Mouse (Mus musculus): ENCODE results near the gene Vars2. TPM values are rescaled to one million over a fixed set of nuclear protein-coding genes. Genes with fewer than 3 reads are reported as not detected.
A peak's percentile ranks its signal among the peaks of the same experiment; 100 is the strongest.

Vars2 gene
- total and polyA plus RNA-seq, 3 experiments: 14.0 to 30.3 (median 23.0) TPM

- Histone ChIP-seq H3K36me3 (replicated peaks in 1 of 2; ENCODE audit: control insufficient read depth in 1 of 2, insufficient read depth in 1 of 2, low read length in 1 of 2) (no peaks in the 10 kb centered on the region), H3K79me2 (replicated peaks; ENCODE audit: control insufficient read depth, extremely low read depth, insufficient read depth, poor library complexity, severe bottlenecking) (no peaks in the 10 kb centered on the region), H3K9ac (ENCODE audit: insufficient read depth, low read depth) (peak overlapping the region; percentile 67), H3K27me3 (replicated peaks) (peaks cover 80% of the 10 kb centered on the region), H3K4me3 (replicated peaks in 1 of 3; ENCODE audit: low read depth in 2 of 3, low read length in 2 of 3, poor library complexity in 1 of 3) (peak overlapping the region; percentile 49 to 60 (median 52)), H3K27ac (ENCODE audit: insufficient read depth, low read depth) (no peak overlapping the region), H3K4me1 (ENCODE audit: control insufficient read depth in 1 of 2, insufficient read depth in 2 of 2) (peaks cover 5 to 40% of the 10 kb centered on the region in 2 experiments; a peak in 3 of 4 replicates), H3K4me2 (ENCODE audit: insufficient read depth, low read depth, poor library complexity, severe bottlenecking) (peak overlapping the region; percentile 84), H3K9me3 (replicated peaks; ENCODE audit: low read length) (peaks cover 5% of the 10 kb centered on the region)
- DNase-seq (ENCODE audit: extremely low read depth): no peak
- dilution Hi-C loops (cut with MboI; ENCODE audit: extremely low pct_ligation_motif_present, extremely low pct_unique_long_range_greater_than_20kb, low sequenced_read_pairs): no loop called here
- no peak for TF ChIP-seq TCF12 (IDR thresholded peaks at IDR 0.05; ENCODE audit: low read depth, low read length)
- TF ChIP-seq MEF2A (IDR thresholded peaks at IDR 0.05; ENCODE audit: borderline replicate concordance, low read depth, low read length): 0 out of 2 replicates have a peak, but pooled peaks have one; percentile 19
- in situ Hi-C loops (cut with MboI; ENCODE audit: low pct_ligation_motif_present, low pct_unique_long_range_greater_than_20kb, low sequenced_read_pairs): no loop called here
These were observed 32.5 kb upstream of the Vars2 start for GRCm38 (mm10) chr17:35699919-35700318.

GRCm38 (mm10) chr17:35698501-35698883 lies 31.1 kb upstream of the Vars2 start:
- H3K27ac ChIP-seq (ENCODE audit: insufficient read depth, low read depth): no peak overlapping the region
- dilution Hi-C loops (cut with MboI; ENCODE audit: extremely low pct_ligation_motif_present, extremely low pct_unique_long_range_greater_than_20kb, low sequenced_read_pairs): no loop called here
- no peak overlapping the region for H3K4me3 ChIP-seq (replicated peaks in 1 of 3; ENCODE audit: low read depth in 2 of 3, low read length in 2 of 3, poor library complexity in 1 of 3)

GRCm38 (mm10) chr17:35697759-35698500 lies 30.5 kb upstream of the Vars2 start:
- no peak for TF ChIP-seq IRF4 (IDR thresholded peaks at IDR 0.05; ENCODE audit: low read depth, low read length)
- TF ChIP-seq CTCF (conservative IDR thresholded peaks at IDR 0.05 in 1 of 2, IDR thresholded peaks at IDR 0.05 in 1 of 2; ENCODE audit: low read depth in 2 of 2, low read length in 2 of 2): no peak
- no peak for TF ChIP-seq POLR2A (IDR thresholded peaks at IDR 0.05; ENCODE audit: low read depth, low read length)
- TF ChIP-seq BHLHE40 (IDR thresholded peaks at IDR 0.05; ENCODE audit: low read depth, low read length): no peak
- no peak overlapping the region for H3K4me3 ChIP-seq (replicated peaks in 1 of 3; ENCODE audit: low read depth in 2 of 3, low read length in 2 of 3, poor library complexity in 1 of 3)
- DNase-seq (ENCODE audit: extremely low read depth): no peak
- H3K4me2 ChIP-seq (ENCODE audit: insufficient read depth, low read depth, poor library complexity, severe bottlenecking): no peak overlapping the region
- peaks cover 5 to 27% of the 10 kb centered on the region in 2 experiments; a peak in 3 of 4 replicates for H3K4me1 ChIP-seq (ENCODE audit: control insufficient read depth in 1 of 2, insufficient read depth in 2 of 2)
- H3K9ac ChIP-seq (ENCODE audit: insufficient read depth, low read depth): no peak overlapping the region
- dilution Hi-C loops (cut with MboI; ENCODE audit: extremely low pct_ligation_motif_present, extremely low pct_unique_long_range_greater_than_20kb, low sequenced_read_pairs): no loop called here
- H3K9me3 ChIP-seq (replicated peaks; ENCODE audit: low read length): peaks cover 5% of the 10 kb centered on the region
- H3K27me3 ChIP-seq (replicated peaks): peaks cover 66% of the 10 kb centered on the region
- no peak overlapping the region for H3K27ac ChIP-seq (ENCODE audit: insufficient read depth, low read depth)
- no peaks in the 10 kb centered on the region for H3K79me2 ChIP-seq (replicated peaks; ENCODE audit: control insufficient read depth, extremely low read depth, insufficient read depth, poor library complexity, severe bottlenecking)
- no peaks in the 10 kb centered on the region for H3K36me3 ChIP-seq (replicated peaks in 1 of 2; ENCODE audit: control insufficient read depth in 1 of 2, insufficient read depth in 1 of 2, low read length in 1 of 2)
- in situ Hi-C loops (cut with MboI; ENCODE audit: low pct_ligation_motif_present, low pct_unique_long_range_greater_than_20kb, low sequenced_read_pairs): no loop called here

More at GRCm38 (mm10) chr17:35698501-35698883, 31.1 kb upstream of the Vars2 start:
- Histone ChIP-seq H3K9ac (ENCODE audit: insufficient read depth, low read depth) (no peak overlapping the region), H3K27me3 (replicated peaks) (peaks cover 69% of the 10 kb centered on the region), H3K79me2 (replicated peaks; ENCODE audit: control insufficient read depth, extremely low read depth, insufficient read depth, poor library complexity, severe bottlenecking) (no peaks in the 10 kb centered on the region), H3K9me3 (replicated peaks; ENCODE audit: low read length) (peaks cover 5% of the 10 kb centered on the region), H3K36me3 (replicated peaks in 1 of 2; ENCODE audit: control insufficient read depth in 1 of 2, insufficient read depth in 1 of 2, low read length in 1 of 2) (no peaks in the 10 kb centered on the region), H3K4me1 (ENCODE audit: control insufficient read depth in 1 of 2, insufficient read depth in 2 of 2) (peaks cover 5 to 26% of the 10 kb centered on the region in 2 experiments; a peak in 3 of 4 replicates), H3K4me2 (ENCODE audit: insufficient read depth, low read depth, poor library complexity, severe bottlenecking) (no peak overlapping the region)
- DNase-seq (ENCODE audit: extremely low read depth): no peak
- no peak for TF ChIP-seq JUND (conservative IDR thresholded peaks at IDR 0.05; ENCODE audit: low read depth, low read length)
- TF ChIP-seq ZKSCAN1 (IDR thresholded peaks at IDR 0.05; ENCODE audit: borderline replicate concordance, low read depth, low read length): no peak
- TF ChIP-seq NELFE (IDR thresholded peaks at IDR 0.05; ENCODE audit: low read depth, low read length): no peak
- TF ChIP-seq EP300 (IDR thresholded peaks at IDR 0.05; ENCODE audit: low read length): no peak
- no peak for TF ChIP-seq MYC (IDR thresholded peaks at IDR 0.05; ENCODE audit: low read depth, low read length)
- no peak for TF ChIP-seq RCOR1 (conservative IDR thresholded peaks at IDR 0.05; ENCODE audit: low read depth, low read length)
- TF ChIP-seq KAT2A (IDR thresholded peaks at IDR 0.05; ENCODE audit: insufficient replicate concordance, low read length): no peak
- in situ Hi-C loops (cut with MboI; ENCODE audit: low pct_ligation_motif_present, low pct_unique_long_range_greater_than_20kb, low sequenced_read_pairs): no loop called here
